Mouse (Mus musculus): ENCODE data around the gene Samd1. TPM values are rescaled to one million over a fixed set of nuclear protein-coding genes. Genes with fewer than 3 reads are reported as not detected.
"Not testable (repeated sequence)": the region's sequence is repeated elsewhere in the genome, so short reads cannot be mapped to it uniquely, and the experiment has no call there.

Gene Samd1
- polyA plus RNA-seq, 1 experiment from 2014 or later, result 10.7 TPM

GRCm38 (mm10) chr8:83974521-83974920 lies 23.0 kb upstream of the Samd1 start:
- H3K4me3 ChIP-seq, result peak overlapping the region; percentile 94
- WGBS, result 59% methylated on average over 4 of the region's 4 CpGs

DNA sequence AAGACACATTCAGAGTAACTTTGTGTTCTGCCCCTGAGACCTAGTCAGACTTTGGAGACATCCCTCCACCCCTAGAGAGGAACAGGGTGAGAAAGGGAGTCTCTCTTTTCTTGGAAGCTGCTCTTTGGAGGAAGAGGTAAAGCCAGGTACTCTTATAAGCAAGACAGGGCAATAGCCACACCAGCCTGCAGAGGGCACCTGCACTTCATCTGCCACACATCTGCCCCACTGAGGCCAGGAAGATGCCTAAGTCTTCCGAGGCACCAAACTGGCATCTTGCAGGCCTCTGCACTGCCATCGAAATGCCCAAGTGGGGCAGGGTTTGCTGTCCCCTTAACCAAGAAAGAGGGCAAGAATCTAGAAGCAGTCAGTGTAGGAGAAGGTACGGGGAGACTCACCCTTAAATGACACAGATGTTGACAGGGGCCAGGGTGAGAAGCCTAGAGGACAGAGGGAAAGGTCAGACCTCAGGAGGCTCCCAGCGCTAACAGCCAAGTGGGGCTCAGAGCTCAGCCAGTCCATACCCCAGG lies 21.3 kb upstream of the Samd1 start:
- peaks cover 27% of the 10 kb centered on the region for H3K36me3 ChIP-seq
- no peak for DNase-seq (ENCODE audit: low spot score)
- no peak overlapping the region for H3K4me3 ChIP-seq
- no peaks in the 10 kb centered on the region for H3K27me3 ChIP-seq (ENCODE audit: insufficient read depth, poor library complexity, severe bottlenecking)
- WGBS, result 84% methylated on average over 4 of the region's 4 CpGs
- H3K27ac ChIP-seq, result no peak overlapping the region
- peaks cover 75% of the 10 kb centered on the region for H3K4me1 ChIP-seq
- H3K9me3 ChIP-seq, result no peaks in the 10 kb centered on the region

More at GRCm38 (mm10) chr8:83974521-83974920, 23.0 kb upstream of the Samd1 start:
- H3K4me1 ChIP-seq, result peaks cover 61% of the 10 kb centered on the region
- peaks cover 17% of the 10 kb centered on the region for H3K36me3 ChIP-seq
- H3K27me3 ChIP-seq (ENCODE audit: insufficient read depth, poor library complexity, severe bottlenecking), result no peaks in the 10 kb centered on the region
- DNase-seq (ENCODE audit: low spot score), result no peak
- peak overlapping the region; percentile 23; the same call in 1 of the 2 replicates for H3K27ac ChIP-seq
- no peaks in the 10 kb centered on the region for H3K9me3 ChIP-seq

GRCm38 (mm10) chr8:83976779-83977350 lies 20.6 kb upstream of the Samd1 start:
- 85% methylated on average over 5 of the region's 5 CpGs for WGBS
- Histone ChIP-seq H3K9me3 (no peaks in the 10 kb centered on the region), H3K27ac (peak overlapping the region; percentile 39; the same call in 1 of the 2 replicates), H3K4me1 (peaks cover 69% of the 10 kb centered on the region), H3K36me3 (peaks cover 34% of the 10 kb centered on the region), H3K27me3 (ENCODE audit: insufficient read depth, poor library complexity, severe bottlenecking) (no peaks in the 10 kb centered on the region), H3K4me3 (peak overlapping the region; percentile 20; the same call in 1 of the 2 replicates)
- DNase-seq (ENCODE audit: low spot score), result no peak

DNA sequence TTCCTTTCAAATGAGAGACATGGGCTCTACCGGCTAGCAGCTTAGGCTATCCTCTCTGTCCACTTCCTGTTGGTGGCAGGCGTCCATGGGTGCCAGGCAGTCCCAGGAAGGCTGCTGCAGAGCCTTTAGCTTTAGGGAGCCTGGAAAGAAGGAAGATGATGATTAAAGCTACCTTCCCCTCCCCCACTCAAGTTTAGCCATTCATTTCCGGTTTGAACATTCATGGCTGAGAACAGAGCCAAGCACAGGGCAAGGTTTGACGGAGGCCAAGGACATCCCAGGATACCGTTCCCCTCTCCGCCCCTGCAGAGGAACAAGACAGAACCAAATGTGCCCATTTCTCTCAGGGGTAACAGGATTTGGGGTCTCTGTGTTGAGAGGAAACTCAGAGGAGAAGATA lies 19.8 kb upstream of the Samd1 start:
- 50% methylated on average over 6 of the region's 6 CpGs for WGBS
- H3K4me3 ChIP-seq, result peak overlapping the region; percentile 20
- H3K36me3 ChIP-seq, result peaks cover 41% of the 10 kb centered on the region
- H3K27ac ChIP-seq, result peak overlapping the region; percentile 39; the same call in 1 of the 2 replicates
- no peaks in the 10 kb centered on the region for H3K9me3 ChIP-seq
- H3K4me1 ChIP-seq, result peaks cover 64% of the 10 kb centered on the region
- DNase-seq (ENCODE audit: low spot score), result no peak
- H3K27me3 ChIP-seq (ENCODE audit: insufficient read depth, poor library complexity, severe bottlenecking), result no peaks in the 10 kb centered on the region

GRCm38 (mm10) chr8:83978200-83978599 lies 19.3 kb upstream of the Samd1 start:
- 69% methylated on average over 9 of the region's 9 CpGs for WGBS

DNA sequence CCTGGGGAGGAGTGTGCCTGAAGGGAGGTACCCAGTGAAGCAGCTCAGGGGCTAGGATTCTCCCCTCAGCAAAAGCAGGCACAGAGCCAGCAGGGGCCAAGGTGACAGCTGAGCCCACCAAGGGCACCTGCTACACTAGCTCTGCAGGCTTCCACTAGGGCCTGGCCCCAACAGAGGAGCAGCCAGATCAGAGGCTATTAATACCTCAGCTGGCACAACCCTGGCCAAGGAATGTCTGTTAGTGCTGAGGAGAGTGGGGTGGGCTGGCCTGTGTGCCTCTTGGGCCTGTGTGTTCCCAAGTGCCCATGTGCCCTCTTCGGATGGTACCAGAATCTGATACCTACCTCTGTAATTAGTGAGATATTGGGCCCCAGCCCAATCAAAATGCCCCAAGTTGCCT lies 17.2 kb upstream of the Samd1 start:
- WGBS, result 77% methylated on average over 1 of the region's 1 CpGs

More at GRCm38 (mm10) chr8:83978200-83978599, 19.3 kb upstream of the Samd1 start:
- Histone ChIP-seq H3K27ac (peak overlapping the region; percentile 39; the same call in 1 of the 2 replicates), H3K4me1 (peaks cover 64% of the 10 kb centered on the region), H3K9me3 (no peaks in the 10 kb centered on the region), H3K4me3 (no peak overlapping the region), H3K36me3 (peaks cover 47% of the 10 kb centered on the region), H3K27me3 (ENCODE audit: insufficient read depth, poor library complexity, severe bottlenecking) (no peaks in the 10 kb centered on the region)
- DNase-seq (ENCODE audit: low spot score), result no peak

GRCm38 (mm10) chr8:83980845-83981244 lies 16.6 kb upstream of the Samd1 start:
- H3K4me3 ChIP-seq, result no peak overlapping the region
- peaks cover 48% of the 10 kb centered on the region for H3K4me1 ChIP-seq
- DNase-seq (ENCODE audit: low spot score), result no peak
- H3K27me3 ChIP-seq (ENCODE audit: insufficient read depth, poor library complexity, severe bottlenecking), result no peaks in the 10 kb centered on the region
- no peaks in the 10 kb centered on the region for H3K9me3 ChIP-seq
- peaks cover 70% of the 10 kb centered on the region for H3K36me3 ChIP-seq
- peak overlapping the region; percentile 73 for H3K27ac ChIP-seq
- 79% methylated on average over 8 of the region's 8 CpGs for WGBS

More for the DNA sequence above, 17.2 kb upstream of the Samd1 start:
- Histone ChIP-seq H3K27ac (peak overlapping the region; percentile 73), H3K4me1 (peaks cover 48% of the 10 kb centered on the region), H3K27me3 (ENCODE audit: insufficient read depth, poor library complexity, severe bottlenecking) (no peaks in the 10 kb centered on the region), H3K36me3 (peaks cover 66% of the 10 kb centered on the region), H3K9me3 (no peaks in the 10 kb centered on the region), H3K4me3 (no peak overlapping the region; the same call in 1 of the 2 replicates)
- peak; percentile 83 for DNase-seq (ENCODE audit: low spot score)

DNA sequence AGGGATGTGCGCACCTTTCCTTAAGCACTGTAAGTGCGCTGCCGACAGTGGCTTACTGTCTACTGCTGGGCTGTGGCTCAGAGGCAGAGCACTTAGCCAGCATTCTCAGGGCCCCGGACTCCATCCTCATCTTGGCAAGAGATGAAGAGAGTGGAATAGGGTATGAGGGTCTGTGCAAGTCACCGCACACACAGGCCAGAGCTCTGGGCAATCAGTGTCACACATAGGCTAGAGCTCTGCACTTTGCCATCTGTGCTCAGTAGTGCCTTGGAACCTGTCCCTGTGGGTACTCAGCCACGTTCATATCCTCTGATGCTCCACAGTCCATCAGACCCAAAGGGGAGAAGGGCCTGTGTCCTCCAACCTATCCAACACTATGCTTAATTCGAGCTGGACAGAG lies 15.9 kb upstream of the Samd1 start:
- WGBS, result 95% methylated on average over 7 of the region's 7 CpGs
- no peaks in the 10 kb centered on the region for H3K9me3 ChIP-seq
- H3K27me3 ChIP-seq (ENCODE audit: insufficient read depth, poor library complexity, severe bottlenecking), result no peaks in the 10 kb centered on the region
- DNase-seq (ENCODE audit: low spot score), result no peak
- no peak overlapping the region for H3K4me3 ChIP-seq
- H3K4me1 ChIP-seq, result peaks cover 43% of the 10 kb centered on the region
- no peak overlapping the region for H3K27ac ChIP-seq
- peaks cover 76% of the 10 kb centered on the region for H3K36me3 ChIP-seq

- peaks cover 33% of the 10 kb centered on the region for H3K4me1 ChIP-seq
- peaks cover 86% of the 10 kb centered on the region for H3K36me3 ChIP-seq
- no peaks in the 10 kb centered on the region for H3K9me3 ChIP-seq
- H3K27ac ChIP-seq, result no peak overlapping the region
- WGBS, result 70% methylated on average over 4 of the region's 4 CpGs
- H3K27me3 ChIP-seq (ENCODE audit: insufficient read depth, poor library complexity, severe bottlenecking), result no peaks in the 10 kb centered on the region
- no peak for DNase-seq (ENCODE audit: low spot score)
- no peak overlapping the region for H3K4me3 ChIP-seq
Measured at GRCm38 (mm10) chr8:83982449-83982848, 15.0 kb upstream of the Samd1 start.

DNA sequence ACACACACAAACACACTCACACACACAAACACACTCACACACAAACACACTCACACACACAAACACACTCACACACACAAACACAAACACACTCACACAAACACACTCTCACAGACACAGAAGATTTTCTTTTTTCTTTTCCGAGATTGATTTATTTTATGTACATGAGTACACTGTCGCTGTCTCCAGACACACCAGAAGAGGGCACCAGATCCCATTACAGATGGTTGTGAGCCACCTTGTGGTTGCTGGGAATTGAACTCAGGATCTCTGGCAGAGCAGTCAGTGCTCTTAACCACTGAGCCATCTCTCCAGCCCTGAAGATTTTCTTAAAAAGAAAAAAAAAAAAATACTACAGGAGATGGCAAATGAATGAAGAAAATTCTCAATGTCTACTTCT lies 14.2 kb upstream of the Samd1 start:
- not testable (repeated sequence) for H3K27ac ChIP-seq; DNase-seq (ENCODE audit: low spot score); H3K9me3 ChIP-seq; H3K27me3 ChIP-seq (ENCODE audit: insufficient read depth, poor library complexity, severe bottlenecking); H3K4me3 ChIP-seq
- Histone ChIP-seq H3K4me1 (peaks cover 26% of the 10 kb centered on the region), H3K36me3 (peaks cover 92% of the 10 kb centered on the region)
- 93% methylated on average over 2 of the region's 2 CpGs for WGBS

- Histone ChIP-seq H3K27me3 (ENCODE audit: insufficient read depth, poor library complexity, severe bottlenecking) (no peaks in the 10 kb centered on the region), H3K27ac (no peak overlapping the region), H3K4me1 (no peaks in the 10 kb centered on the region), H3K4me3 (no peak overlapping the region), H3K36me3 (peaks cover 93% of the 10 kb centered on the region), H3K9me3 (no peaks in the 10 kb centered on the region)
- 88% methylated on average over 7 of the region's 7 CpGs for WGBS
- no peak for DNase-seq (ENCODE audit: low spot score)
Measured at GRCm38 (mm10) chr8:83989243-83989642, 8.2 kb upstream of the Samd1 start.

GRCm38 (mm10) chr8:83990170-83990569 lies 7.3 kb upstream of the Samd1 start:
- Histone ChIP-seq H3K27ac (no peak overlapping the region), H3K27me3 (ENCODE audit: insufficient read depth, poor library complexity, severe bottlenecking) (no peaks in the 10 kb centered on the region), H3K9me3 (no peaks in the 10 kb centered on the region), H3K4me3 (no peak overlapping the region), H3K4me1 (no peaks in the 10 kb centered on the region), H3K36me3 (peaks cover 93% of the 10 kb centered on the region)
- WGBS, result 93% methylated on average over 14 of the region's 14 CpGs
- DNase-seq (ENCODE audit: low spot score), result no peak

DNA sequence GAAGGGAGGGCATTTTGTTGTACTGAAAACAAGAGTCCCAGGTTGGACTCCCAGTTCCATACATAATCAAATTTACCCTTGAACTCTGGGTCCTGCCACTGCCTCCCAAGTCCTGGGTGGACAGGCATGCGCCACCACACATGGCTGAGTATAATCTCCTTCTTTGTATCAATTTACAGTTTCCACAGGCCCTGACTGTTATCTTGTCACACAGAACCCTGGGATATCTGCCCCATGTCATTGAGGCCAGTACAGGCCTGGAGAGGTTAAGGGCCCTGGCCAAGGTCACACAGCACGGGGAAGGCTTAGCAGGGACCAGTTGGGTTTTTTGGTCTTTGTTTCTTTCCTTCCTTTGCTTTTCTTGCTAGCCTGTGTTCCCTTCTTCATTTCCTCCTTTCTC lies 5.0 kb upstream of the Samd1 start:
- peaks cover 77% of the 10 kb centered on the region for H3K36me3 ChIP-seq
- no peak for DNase-seq (ENCODE audit: low spot score)
- H3K4me3 ChIP-seq, result no peak overlapping the region
- 60% methylated on average over 2 of the region's 2 CpGs for WGBS
- H3K9me3 ChIP-seq, result no peaks in the 10 kb centered on the region
- peaks cover 9% of the 10 kb centered on the region for H3K4me1 ChIP-seq
- no peaks in the 10 kb centered on the region for H3K27me3 ChIP-seq (ENCODE audit: insufficient read depth, poor library complexity, severe bottlenecking)
- no peak overlapping the region for H3K27ac ChIP-seq
